Mouse (Mus musculus) gastrocnemius, adult 2 months (tissue): ENCODE results near the gene Gm15130. TPM values are rescaled to one million over a fixed set of nuclear protein-coding genes. Genes with fewer than 3 reads are reported as not detected.

Experiments
- DNase-seq: peaks from one replicate; pipeline ENCODE4 v3.0.0; 2022
- H3K27ac ChIP-seq: fragments of 200-600 bp; 2 replicates; pipeline ENCODE4 v1.8.1; 2022; ENCODE audit warnings: mild to moderate bottlenecking
- H3K4me3 ChIP-seq: fragments of 200-600 bp; 2 replicates; pipeline ENCODE4 v1.8.1; 2022; ENCODE audit warnings: mild to moderate bottlenecking, moderate library complexity
- CTCF ChIP-seq: fragments of 200-600 bp; IDR thresholded peaks from 2 replicates; pipeline ENCODE4 v1.8.1; 2022; ENCODE audit warnings: antibody characterized with exemption, mild to moderate bottlenecking, moderate library complexity
- intact Hi-C: fragments of 180-260 bp; cut with DNase I; formaldehyde crosslinking; loops from one replicate; pipeline ENCODE4 v1.15.1; 2025
- long read RNA-seq, 2 experiments: library from polyadenylated mRNA; stranded (forward); transcript quantifications; one replicate each; pipeline ENCODE4 v2.0.0; 2021
- total RNA-seq, 2 experiments: library from RNA; stranded (reverse); gene quantifications; 2 replicates each; pipeline ENCODE4 v1.2.3; 2021

The Gm15130 gene
- total RNA-seq, result not detected
- long read RNA-seq, experiment 1, result 0 reads
- long read RNA-seq, experiment 2, result 0 reads

DNA sequence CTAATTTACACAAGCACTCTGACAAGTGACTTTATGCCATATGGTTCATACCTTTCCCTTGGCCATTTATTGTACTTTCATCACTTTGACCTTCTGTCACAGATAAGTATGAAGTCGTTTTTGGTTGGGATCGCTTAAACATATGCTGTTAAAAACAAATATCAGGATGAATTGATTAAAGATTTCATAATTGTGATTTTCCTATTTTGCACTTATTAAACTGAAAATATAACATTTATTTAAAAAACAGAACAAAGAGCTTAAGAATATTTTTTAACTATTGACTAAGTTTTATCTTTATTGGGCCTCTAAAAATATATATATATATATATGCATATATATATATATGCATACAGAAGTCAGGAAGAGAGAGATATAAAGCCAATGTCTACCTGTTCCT, at the start of gene Gm15130:
Gm15130 (minus strand) TSS at position 101 of the 400 bp plus-strand sequence.
- intact Hi-C loops, result no loop called here

DNA sequence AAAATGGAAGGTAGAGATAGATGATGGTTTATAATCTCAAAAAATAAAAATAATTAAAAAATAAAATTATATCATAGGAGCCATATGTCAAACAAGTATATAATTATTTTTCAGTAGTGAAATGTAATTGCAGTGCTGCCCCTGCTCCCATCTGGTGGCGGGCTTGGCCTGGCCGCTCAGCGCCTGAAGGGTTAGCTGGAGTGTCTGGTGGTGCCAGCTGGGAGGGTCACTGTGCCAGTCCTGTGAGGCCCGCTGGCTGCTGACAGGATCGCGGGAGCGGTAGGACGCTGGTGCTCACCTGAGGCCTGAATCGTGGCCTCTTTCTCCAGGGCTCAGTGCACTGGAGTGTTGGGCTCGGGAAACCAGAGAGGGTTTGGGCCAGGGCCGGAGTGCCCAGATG, 29.3 kb upstream of the Gm15130 start:
- Histone ChIP-seq H3K27ac (no peak overlapping the region), H3K4me3 (no peak overlapping the region)
- DNase-seq, result no peak
- no peak for TF ChIP-seq CTCF
- intact Hi-C loops, result no loop called here

More for the DNA sequence above, at the start of gene Gm15130:
- Histone ChIP-seq H3K4me3 (no peak within 1 kb of the TSS), H3K27ac (no peak within 1 kb of the TSS)
- no peak for TF ChIP-seq CTCF
- DNase-seq, result no peak

DNA sequence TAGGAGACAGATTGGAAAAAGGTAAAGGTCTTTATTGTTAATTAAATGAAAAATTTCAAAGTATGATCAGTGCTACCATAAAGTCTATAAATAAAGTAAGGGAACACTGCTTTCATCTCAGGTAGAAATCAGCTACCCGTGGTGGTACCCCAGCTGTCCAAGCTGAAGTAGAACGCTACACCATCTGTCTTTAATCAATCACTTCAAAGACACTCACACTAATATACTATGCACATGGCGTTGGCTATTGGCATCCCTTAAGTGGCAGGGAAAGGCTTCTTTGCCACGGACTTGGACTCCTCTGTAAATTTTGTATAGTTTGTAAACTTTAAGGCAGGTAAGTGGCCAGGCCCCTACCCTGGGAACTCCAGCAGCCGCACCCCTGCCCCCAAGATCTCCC, 17.0 kb downstream of the Gm15130 start:
- intact Hi-C loops, result no loop called here
- no peak for TF ChIP-seq CTCF
- DNase-seq, result no peak

DNA sequence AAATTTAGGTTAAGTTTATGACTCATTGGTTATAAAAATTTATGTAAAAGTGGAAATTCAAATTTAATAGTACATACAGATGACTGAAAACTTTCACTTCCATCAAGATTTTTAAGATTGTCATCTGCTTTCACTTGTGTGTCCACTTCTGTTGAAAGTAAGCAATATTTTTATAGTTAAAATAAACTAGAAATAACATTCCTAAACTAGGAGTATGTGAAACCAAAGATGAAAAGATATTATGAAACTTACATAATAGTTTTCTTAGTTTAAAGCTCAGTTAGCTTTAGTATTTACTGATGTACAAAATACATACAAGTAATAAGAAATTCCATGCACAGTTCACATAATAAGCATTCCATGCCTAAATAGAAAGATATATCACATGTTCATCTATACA, 46.9 kb downstream of the Gm15130 start, which contains the start of gene Gm13941:
Gm13941 (minus strand) TSS at position 101 of the 400 bp plus-strand sequence.
- H3K4me3 ChIP-seq, result no peak within 1 kb of the TSS
- TF ChIP-seq CTCF, result no peak
- intact Hi-C loops, result no loop called here
- DNase-seq, result no peak
- no peak within 1 kb of the TSS for H3K27ac ChIP-seq

More for the DNA sequence above, 17.0 kb downstream of the Gm15130 start:
- Histone ChIP-seq H3K4me3 (no peak overlapping the region), H3K27ac (no peak overlapping the region)

Other genes starting within 250 kb of the Gm15130 start
- under 1 TPM in 1 of 2 experiments, not detected in 1; 0.22 TPM for gene Ano3, start 202.0 kb downstream of the Gm15130 start, total RNA-seq
- not detected for gene Gm13941, start 47.0 kb downstream of the Gm15130 start, total RNA-seq
- gene 4930430A15Rik, start 76.7 kb upstream of the Gm15130 start, total RNA-seq, result not detected
- gene Olfr1275, start 82.3 kb upstream of the Gm15130 start, total RNA-seq, result not detected
- not detected for gene Olfr1276, start 101.6 kb upstream of the Gm15130 start, total RNA-seq
- gene Olfr1277, start 121.2 kb upstream of the Gm15130 start, total RNA-seq, result not detected
- gene Olfr1278, start 137.2 kb upstream of the Gm15130 start, total RNA-seq, result not detected
- gene Olfr1279, start 147.7 kb upstream of the Gm15130 start, total RNA-seq, result not detected
- not detected for gene Olfr1280, start 161.1 kb upstream of the Gm15130 start, total RNA-seq
- not detected for gene Olfr1281, start 173.6 kb upstream of the Gm15130 start, total RNA-seq
- not detected for gene Olfr1282, start 183.1 kb upstream of the Gm15130 start, total RNA-seq
- gene Olfr1283, start 213.9 kb upstream of the Gm15130 start, total RNA-seq, result not detected
- gene Olfr1284, start 222.6 kb upstream of the Gm15130 start, total RNA-seq, result not detected